In genomic region chr12:95877661-95878060, GRCm38 (mm10) we compare ENCODE assay signal across 29 mouse cellular contexts.
"Had no signal": no experiment of that assay in that cellular context is flagged by ENCODE, and none has a peak within 500 bp of the region (broad histone marks: within the 10 kb centered on the region; RNA-seq: fewer than 3 reads in every experiment).

No protein-coding gene starts in this region.

- H3K9me3 ChIP-seq: heart, embryonic 13.5 days; heart, embryonic 15.5 days; hindbrain, embryonic 10.5 days; hindbrain, embryonic 12.5 days; intestine, embryonic 15.5 days; limb, embryonic 10.5 days; limb, embryonic 12.5 days; liver, embryonic 13.5 days; liver, embryonic 15.5 days had no signal

- H3K4me1 ChIP-seq: heart, embryonic 13.5 days; heart, embryonic 15.5 days; hindbrain, embryonic 10.5 days; hindbrain, embryonic 12.5 days; intestine, embryonic 15.5 days; limb, embryonic 10.5 days; limb, embryonic 12.5 days; liver, embryonic 13.5 days; liver, embryonic 15.5 days had no signal

- ATAC-seq: hindbrain, embryonic 16.5 days; inflammation-experienced regulatory T-cells, adult 6 months; intestine, embryonic 15.5 days; intestine, postnatal 0 days had no signal

- H3K27me3 ChIP-seq: heart, embryonic 13.5 days; heart, embryonic 15.5 days; hindbrain, embryonic 12.5 days; intestine, embryonic 15.5 days; limb, embryonic 12.5 days; liver, embryonic 13.5 days; liver, embryonic 15.5 days had no signal

- H3K4me3 ChIP-seq: gastrocnemius, adult 2 months; heart, adult 2 months; heart, embryonic 13.5 days; heart, embryonic 15.5 days; hindbrain, embryonic 10.5 days; hindbrain, embryonic 12.5 days; intestine, embryonic 15.5 days; layer of hippocampus, adult 2 months; limb, embryonic 10.5 days; limb, embryonic 12.5 days; liver, embryonic 13.5 days; liver, embryonic 15.5 days had no signal

- H3K27ac ChIP-seq: gastrocnemius, adult 2 months; heart, adult 2 months; heart, embryonic 13.5 days; heart, embryonic 15.5 days; hindbrain, embryonic 10.5 days; hindbrain, embryonic 12.5 days; hindbrain, embryonic 14.5 days; intestine, embryonic 15.5 days; layer of hippocampus, adult 2 months; limb, embryonic 10.5 days; limb, embryonic 12.5 days; liver, embryonic 13.5 days; liver, embryonic 15.5 days had no signal

- DNase-seq: gastrocnemius, adult 2 months; gastrocnemius, postnatal 10 days; gastrocnemius, postnatal 25 days; heart, adult 11 months; heart, adult 2 months; heart, postnatal 14 days; heart, postnatal 36 days; kidney, adult 18-20 months; kidney, adult 8-10 months; kidney, postnatal 10 days; kidney, postnatal 25 days; kidney, postnatal 4 days; liver; liver, embryonic 13.5 days had no signal

- H3K36me3 ChIP-seq: heart, embryonic 13.5 days; heart, embryonic 15.5 days; hindbrain, embryonic 10.5 days; hindbrain, embryonic 12.5 days; intestine, embryonic 15.5 days; limb, embryonic 10.5 days; limb, embryonic 12.5 days; liver, embryonic 13.5 days; liver, embryonic 15.5 days had no signal

- H3K9ac ChIP-seq: heart, embryonic 13.5 days; heart, embryonic 15.5 days; hindbrain, embryonic 12.5 days; hindbrain, embryonic 14.5 days; intestine, embryonic 15.5 days; limb, embryonic 12.5 days; liver, embryonic 13.5 days; liver, embryonic 15.5 days had no signal

- H3K4me2 ChIP-seq: heart, embryonic 11.5 days; heart, embryonic 13.5 days; heart, embryonic 15.5 days; hindbrain, embryonic 12.5 days; hindbrain, embryonic 14.5 days; intestine, embryonic 15.5 days; limb, embryonic 12.5 days; liver, embryonic 11.5 days; liver, embryonic 13.5 days; liver, embryonic 15.5 days had no signal
